Mouse (Mus musculus) lung, postnatal 0 days (tissue): Measurements from ENCODE around the gene Serpinb5. TPM values are rescaled to one million over a fixed set of nuclear protein-coding genes. Genes with fewer than 3 reads are reported as not detected.
"Not testable (repeated sequence)": the region's sequence is repeated elsewhere in the genome, so short reads cannot be mapped to it uniquely, and the experiment has no call there.

Experiments used
- ATAC-seq: fragments of 200-750 bp; cut with Nextera tagmentation; 2 replicates; pipeline ENCODE4 v1.8.0; 2017; ENCODE audit warnings: moderate library complexity
- DNase-seq: peaks from one replicate; pipeline ENCODE4 v3.0.0-alpha.2; 2016; ENCODE audit warnings: low spot score
- H3K27ac ChIP-seq: fragments of 300-500 bp; sonication (generic); 2 replicates; pipeline ENCODE4 v1.5.1; 2014; ENCODE audit warnings: antibody characterized with exemption, mild to moderate bottlenecking, low read length, mixed read lengths
- H3K27me3 ChIP-seq: fragments of 300-500 bp; sonication (generic); replicated peaks from 2 replicates; pipeline ENCODE4 v1.6.1; 2014; ENCODE audit warnings: low read length, mixed read lengths; ENCODE audit not compliant: insufficient read depth
- H3K36me3 ChIP-seq: fragments of 300-500 bp; sonication (generic); 2 replicates; pipeline ENCODE4 v1.6.1; 2014; ENCODE audit warnings: low read length, mixed read lengths; ENCODE audit not compliant: insufficient read depth
- H3K4me1 ChIP-seq: fragments of 300-500 bp; sonication (generic); 2 replicates; pipeline ENCODE4 v1.6.1; 2014; ENCODE audit warnings: antibody characterized with exemption, low read depth, low read length, mixed read lengths; ENCODE audit not compliant: insufficient read depth
- H3K4me2 ChIP-seq: fragments of 300-500 bp; sonication (generic); replicated peaks from 2 replicates; pipeline ENCODE4 v1.6.1; 2014; ENCODE audit warnings: low read depth, mild to moderate bottlenecking, low read length, moderate library complexity, mixed read lengths
- H3K4me3 ChIP-seq: fragments of 300-500 bp; sonication (generic); 2 replicates; pipeline ENCODE4 v1.5.1; 2014; ENCODE audit warnings: low read depth, low read length
- H3K9ac ChIP-seq: fragments of 300-500 bp; sonication (generic); replicated peaks from 2 replicates; pipeline ENCODE4 v1.6.1; 2014; ENCODE audit warnings: low read depth, mild to moderate bottlenecking
- H3K9me3 ChIP-seq: fragments of 300-500 bp; sonication (generic); 2 replicates; pipeline ENCODE4 v1.6.1; 2016; ENCODE audit warnings: low read length, mixed read lengths
- CTCF ChIP-seq: IDR thresholded peaks from 2 replicates; pipeline ENCODE4 v1.5.1; 2016; ENCODE audit warnings: antibody characterized with exemption, mild to moderate bottlenecking
- EP300 ChIP-seq: IDR thresholded peaks from 2 replicates; pipeline ENCODE4 v1.6.1; 2016; ENCODE audit warnings: antibody characterized with exemption, mild to moderate bottlenecking, control low read depth
- WGBS: fragments of 180-500 bp; shearing (Covaris S2); extraction: QIAGEN DNeasy Blood & Tissue Kit; methylation state at CpG from one replicate; pipeline ENCODE4 v1.1.7; 2014; 5-methylcytosine and 5-hydroxymethylcytosine counted together
- polyA plus RNA-seq: library from polyadenylated mRNA; unstranded; fragments of >200 nt; fragmentation: Nextera tagmentation; extraction: Ambion mirVana; gene quantifications from 2 replicates; pipeline ENCODE4 v1.2.1, GENCODE M21; 2015

Gene Serpinb5
- polyA plus RNA-seq, 1 experiment from 2014 or later = 0.18 TPM

DNA sequence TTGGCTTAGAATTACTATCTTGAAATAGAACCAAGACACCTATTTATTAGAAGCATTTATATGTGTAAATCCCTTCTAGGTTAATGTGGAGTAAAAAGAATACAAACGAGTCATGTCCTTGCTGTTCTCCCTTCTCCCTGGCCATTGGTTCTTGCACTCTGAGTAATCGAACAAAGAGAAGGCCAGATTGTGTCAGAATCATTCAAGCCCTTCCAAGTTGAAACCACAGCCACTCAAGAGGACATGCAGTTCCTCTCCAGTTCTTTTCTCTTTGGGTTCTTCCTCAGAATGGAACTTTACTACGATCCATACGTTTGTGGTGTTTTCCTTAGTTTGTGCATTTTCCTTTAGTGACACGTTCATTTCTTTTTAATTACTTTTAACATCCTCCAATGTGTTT is 22.4 kb downstream of the Serpinb5 start:
- no peak for DNase-seq

DNA sequence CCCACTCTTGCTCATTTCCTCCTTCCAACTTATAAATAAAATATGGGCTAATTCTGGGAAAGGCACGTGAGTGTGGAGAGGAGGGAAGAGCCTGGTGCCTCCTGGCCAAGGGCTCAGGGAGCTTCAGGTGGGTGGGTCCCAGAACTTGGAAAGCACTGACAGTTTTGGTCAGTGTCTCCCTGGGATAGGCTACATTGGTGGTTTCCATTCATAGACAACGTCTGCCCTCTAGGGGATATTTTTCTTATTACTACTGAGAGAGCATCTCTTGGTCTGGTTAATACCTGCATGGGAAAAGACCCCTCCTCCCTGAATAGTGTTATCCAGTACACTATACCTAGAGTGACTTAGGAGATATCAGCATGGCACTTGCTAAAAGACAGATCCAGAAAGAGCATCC is 22.8 kb downstream of the Serpinb5 start:
- H3K9ac ChIP-seq = no peak overlapping the region
- H3K27ac ChIP-seq = no peak overlapping the region
- no peak overlapping the region for H3K4me2 ChIP-seq
- ATAC-seq (peak; percentile 25; the same call in 1 of the 2 replicates), DNase-seq (peak; percentile 27)
- TF ChIP-seq CTCF = peak; percentile 54
- TF ChIP-seq EP300 = no peak
- no peaks in the 10 kb centered on the region for H3K27me3 ChIP-seq
- no peak overlapping the region for H3K4me3 ChIP-seq
- H3K9me3 ChIP-seq = no peaks in the 10 kb centered on the region
- H3K4me1 ChIP-seq = no peaks in the 10 kb centered on the region
- 2% methylated on average over 2 of the region's 2 CpGs for WGBS
- no peaks in the 10 kb centered on the region for H3K36me3 ChIP-seq

More for the DNA sequence above, 22.4 kb downstream of the Serpinb5 start:
- ATAC-seq = no peak
- WGBS = 63% methylated on average over 5 of the region's 5 CpGs
- H3K36me3 ChIP-seq = no peaks in the 10 kb centered on the region
- no peak overlapping the region for H3K4me2 ChIP-seq
- no peak overlapping the region for H3K27ac ChIP-seq
- H3K9me3 ChIP-seq = no peaks in the 10 kb centered on the region
- H3K4me1 ChIP-seq = no peaks in the 10 kb centered on the region
- no peak overlapping the region for H3K9ac ChIP-seq
- no peaks in the 10 kb centered on the region for H3K27me3 ChIP-seq
- no peak overlapping the region for H3K4me3 ChIP-seq
- TF ChIP-seq EP300 (no peak), CTCF (no peak)

DNA sequence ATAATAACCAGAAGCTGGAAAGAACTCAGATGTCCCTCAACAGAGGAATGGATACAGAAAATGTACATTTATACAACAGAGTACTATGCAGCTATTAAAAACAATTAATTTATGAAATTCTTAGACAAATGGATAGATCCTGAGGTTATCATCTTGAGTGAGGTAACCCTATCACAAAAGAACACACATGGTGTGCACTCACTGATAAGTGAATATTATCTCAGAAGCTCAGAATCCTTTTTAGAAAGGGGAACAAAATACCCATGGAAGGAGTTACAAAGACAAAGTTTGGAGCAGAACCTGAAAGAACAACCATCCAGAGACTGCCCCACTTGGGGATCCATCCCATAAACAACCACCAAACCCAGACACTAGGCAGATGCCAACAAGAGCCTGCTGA is 34.2 kb downstream of the Serpinb5 start:
- H3K4me3 ChIP-seq, H3K27ac ChIP-seq, H3K9ac ChIP-seq, ATAC-seq, H3K4me1 ChIP-seq, DNase-seq, H3K27me3 ChIP-seq, H3K4me2 ChIP-seq, H3K9me3 ChIP-seq, H3K36me3 ChIP-seq: not testable (repeated sequence)

DNA sequence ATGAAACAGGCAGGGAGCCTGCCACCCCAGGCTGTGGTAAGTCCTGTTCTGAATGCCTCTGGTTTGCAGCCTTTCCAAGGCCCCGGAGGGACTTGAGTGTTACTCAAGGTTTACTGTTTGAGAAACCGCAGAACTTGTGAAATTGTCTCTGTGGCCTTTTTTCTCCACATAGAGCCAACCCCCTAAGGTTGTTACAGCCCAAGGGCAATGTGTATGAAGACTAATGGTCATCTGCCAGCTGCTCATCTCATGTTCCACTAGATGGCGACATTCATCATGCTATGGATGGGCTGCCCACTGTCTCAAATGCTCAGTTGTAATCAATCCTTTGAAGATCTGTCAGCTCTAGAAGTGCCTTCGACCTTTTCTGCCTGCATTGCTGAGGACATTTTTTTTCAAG is 40.4 kb downstream of the Serpinb5 start:
- 28% methylated on average over 4 of the region's 4 CpGs for WGBS
- Histone ChIP-seq H3K27ac (no peak overlapping the region), H3K4me1 (no peaks in the 10 kb centered on the region), H3K4me3 (no peak overlapping the region), H3K36me3 (no peaks in the 10 kb centered on the region), H3K9me3 (no peaks in the 10 kb centered on the region), H3K27me3 (no peaks in the 10 kb centered on the region), H3K9ac (no peak overlapping the region), H3K4me2 (no peak overlapping the region)
- no peak for TF ChIP-seq EP300
- TF ChIP-seq CTCF = peak; percentile 70
- peak; percentile 32 for DNase-seq
- no peak for ATAC-seq

DNA sequence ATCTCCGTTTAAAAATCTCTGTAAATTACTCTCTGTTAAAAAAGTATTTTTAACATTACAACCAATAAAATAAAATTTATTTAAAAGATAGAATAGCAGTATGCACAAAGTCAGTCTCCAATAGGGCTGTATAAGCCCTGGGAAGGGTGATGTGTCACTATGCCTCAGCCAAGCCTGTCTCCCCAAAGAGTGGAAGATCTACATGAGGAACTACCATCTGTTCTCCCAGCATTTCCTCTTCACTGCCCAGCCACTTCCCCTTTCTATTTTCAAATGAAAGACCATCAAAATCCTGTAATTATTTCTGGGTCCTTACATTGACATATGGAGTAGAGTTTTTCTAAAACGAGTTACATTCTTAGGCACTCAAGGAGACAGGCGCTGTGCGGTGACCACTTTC is 71.0 kb downstream of the Serpinb5 start:
- no peaks in the 10 kb centered on the region for H3K36me3 ChIP-seq
- no peaks in the 10 kb centered on the region for H3K9me3 ChIP-seq
- 68% methylated on average over 4 of the region's 4 CpGs for WGBS
- H3K27ac ChIP-seq = no peak overlapping the region
- H3K9ac ChIP-seq = no peak overlapping the region
- no peaks in the 10 kb centered on the region for H3K27me3 ChIP-seq
- no peak overlapping the region for H3K4me2 ChIP-seq
- no peak for ATAC-seq
- H3K4me1 ChIP-seq = no peaks in the 10 kb centered on the region
- no peak overlapping the region for H3K4me3 ChIP-seq
- TF ChIP-seq EP300 (no peak), CTCF (no peak)
- DNase-seq = peak; percentile 10

Other genes with a start within 250 kb of the Serpinb5 start
- gene Bcl2, start 146.9 kb upstream of the Serpinb5 start, polyA plus RNA-seq = 5.7 and 7.1 TPM in 2 replicates
- 25.6 and 31.8 TPM in 2 replicates for gene Kdsr, start 101.4 kb upstream of the Serpinb5 start, polyA plus RNA-seq
- 56.5 and 59.6 TPM in 2 replicates for gene Vps4b, start 64.4 kb upstream of the Serpinb5 start, polyA plus RNA-seq
- gene Serpinb12, start 73.3 kb downstream of the Serpinb5 start, polyA plus RNA-seq = 0.52 and 0.57 TPM in 2 replicates
- not detected in 2 replicates for gene Serpinb13, start 119.8 kb downstream of the Serpinb5 start, polyA plus RNA-seq
- not detected in 2 replicates for gene Serpinb3a, start 191.1 kb downstream of the Serpinb5 start, polyA plus RNA-seq
- not detected in 2 replicates for gene Serpinb3d, start 222.3 kb downstream of the Serpinb5 start, polyA plus RNA-seq